In genomic region chr5:10245770-10246169, GRCm38 (mm10) we compare ENCODE assay signal across 32 mouse cellular contexts. TPM values are rescaled to one million over a fixed set of nuclear protein-coding genes. Genes with fewer than 3 reads are reported as not detected.
"Had no signal": no experiment of that assay in that cellular context is flagged by ENCODE, and none has a peak within 500 bp of the region (broad histone marks: within the 10 kb centered on the region; RNA-seq: fewer than 3 reads in every experiment).

No protein-coding gene starts in this region.

RNA-seq across cellular contexts. Expression of gene Gm5152, which starts 0.6 kb away (rescaled TPM):
- total RNA-seq: common myeloid progenitor, adult 5-6 weeks; forebrain, postnatal 0 days; gastrocnemius, adult 18-20 months; gastrocnemius, adult 2 months; gastrocnemius, adult 8-10 months; gastrocnemius, postnatal 10 days; gastrocnemius, postnatal 14 days; gastrocnemius, postnatal 25 days; gastrocnemius, postnatal 36 days; gastrocnemius, postnatal 4 days; granulocyte monocyte progenitor cell, adult 5-6 weeks; heart, adult 18-20 months; heart, adult 2 months; heart, adult 8-10 months had no signal
- polyA plus RNA-seq: cortical plate, adult 2 months; embryonic facial prominence, embryonic 10.5 days; embryonic facial prominence, embryonic 11.5 days; embryonic facial prominence, embryonic 12.5 days; embryonic facial prominence, embryonic 13.5 days; embryonic facial prominence, embryonic 14.5 days; embryonic facial prominence, embryonic 15.5 days; erythroblast, embryonic 14.5 days; forebrain, embryonic 10.5 days; forebrain, embryonic 11.5 days; forebrain, embryonic 12.5 days; forebrain, embryonic 13.5 days; forebrain, embryonic 14.5 days; forebrain, embryonic 15.5 days; forebrain, embryonic 16.5 days; forebrain, postnatal 0 days; frontal cortex, adult 2 months; gonadal fat pad, adult 2 months; heart, adult 2 months; heart, embryonic 10.5 days had no signal
